Mouse (Mus musculus): ENCODE results near the gene Pm20d2. TPM values are rescaled to one million over a fixed set of nuclear protein-coding genes. Genes with fewer than 3 reads are reported as not detected.

The Pm20d2 gene
- total and polyA plus RNA-seq, 3 experiments: 26.1 to 64.9 (median 57.8) TPM

GRCm38 (mm10) chr4:33188164-33188563, 1.4 kb downstream of the Pm20d2 start:
- Histone ChIP-seq H3K36me3 (ENCODE audit: control insufficient read depth, insufficient read depth, low read length) (no peaks in the 10 kb centered on the region; the same call in 1 of the 2 replicates), H3K27me3 (ENCODE audit: control insufficient read depth, insufficient read depth, low read length) (no peaks in the 10 kb centered on the region), H3K9ac (ENCODE audit: low read depth, low read length) (no peak overlapping the region), H3K27ac (peak overlapping the region; percentile 85), H3K4me1 (ENCODE audit: control insufficient read depth, insufficient read depth, low read length) (peaks cover 1% of the 10 kb centered on the region), H3K4me3 (peak overlapping the region; percentile 51), H3K79me2 (replicated peaks; ENCODE audit: control insufficient read depth, insufficient read depth, low read length) (no peaks in the 10 kb centered on the region)
- DNase-seq: peak; percentile 12 to 29
- TF ChIP-seq CTCF (IDR thresholded peaks at IDR 0.05) (peak; percentile 56), POLR2A (IDR thresholded peaks at IDR 0.05; ENCODE audit: insufficient read depth, low read depth, low read length) (no peak), EP300 (IDR thresholded peaks at IDR 0.05; ENCODE audit: insufficient read depth, low read depth, low read length) (no peak)
- 18% methylated on average over 9 of the region's 9 CpGs for WGBS
- intact Hi-C loops (cut with DNase I): loop anchor here (5.0 kb wide), 3 partner anchors 41 to 104 kb away; partner anchors contain the start of gene Pnrc1

- no peak for TF ChIP-seq EP300 (IDR thresholded peaks at IDR 0.05; ENCODE audit: insufficient read depth, low read depth, low read length)
- no peak for TF ChIP-seq POLR2A (IDR thresholded peaks at IDR 0.05; ENCODE audit: insufficient read depth, low read depth, low read length)
- no peak for TF ChIP-seq CTCF (IDR thresholded peaks at IDR 0.05)
- intact Hi-C loops (cut with DNase I): no loop called here
- Histone ChIP-seq H3K79me2 (replicated peaks; ENCODE audit: control insufficient read depth, insufficient read depth, low read length) (no peaks in the 10 kb centered on the region), H3K4me3 (no peak overlapping the region), H3K36me3 (ENCODE audit: control insufficient read depth, insufficient read depth, low read length) (no peaks in the 10 kb centered on the region; the same call in 1 of the 2 replicates), H3K9ac (ENCODE audit: low read depth, low read length) (no peak overlapping the region), H3K4me1 (ENCODE audit: control insufficient read depth, insufficient read depth, low read length) (peaks cover 1% of the 10 kb centered on the region), H3K27ac (no peak overlapping the region), H3K27me3 (ENCODE audit: control insufficient read depth, insufficient read depth, low read length) (no peaks in the 10 kb centered on the region)
- 82% methylated on average over 5 of the region's 5 CpGs for WGBS
- no peak for DNase-seq
Measured at GRCm38 (mm10) chr4:33183477-33183876, 6.1 kb downstream of the Pm20d2 start.

GRCm38 (mm10) chr4:33152087-33153038, 37.2 kb downstream of the Pm20d2 start:
- H3K4me1 ChIP-seq (ENCODE audit: control insufficient read depth, insufficient read depth, low read length): no peaks in the 10 kb centered on the region
- H3K27ac ChIP-seq: no peak overlapping the region
- TF ChIP-seq POLR2A (IDR thresholded peaks at IDR 0.05; ENCODE audit: insufficient read depth, low read depth, low read length) (no peak), CTCF (IDR thresholded peaks at IDR 0.05) (no peak), EP300 (IDR thresholded peaks at IDR 0.05; ENCODE audit: insufficient read depth, low read depth, low read length) (no peak)
- H3K36me3 ChIP-seq (ENCODE audit: control insufficient read depth, insufficient read depth, low read length): no peaks in the 10 kb centered on the region
- intact Hi-C loops (cut with DNase I): no loop called here
- H3K4me3 ChIP-seq: no peak overlapping the region
- no peaks in the 10 kb centered on the region for H3K27me3 ChIP-seq (ENCODE audit: control insufficient read depth, insufficient read depth, low read length)
- H3K79me2 ChIP-seq (replicated peaks; ENCODE audit: control insufficient read depth, insufficient read depth, low read length): no peaks in the 10 kb centered on the region
- H3K9ac ChIP-seq (ENCODE audit: low read depth, low read length): no peak overlapping the region
- DNase-seq: no peak
- 83% methylated on average over 26 of the region's 26 CpGs for WGBS

GRCm38 (mm10) chr4:33149150-33149549, 40.4 kb downstream of the Pm20d2 start:
- H3K9ac ChIP-seq (ENCODE audit: low read depth, low read length): no peak overlapping the region
- no peak for DNase-seq
- peaks cover 2% of the 10 kb centered on the region; the same call in 1 of the 2 replicates for H3K27me3 ChIP-seq (ENCODE audit: control insufficient read depth, insufficient read depth, low read length)
- intact Hi-C loops (cut with DNase I): loop anchor here (5.0 kb wide), 2 partner anchors 38 to 58 kb away; partner anchors contain the start of genes Pm20d2 and Srsf12
- 70% methylated on average over 7 of the region's 7 CpGs for WGBS
- H3K36me3 ChIP-seq (ENCODE audit: control insufficient read depth, insufficient read depth, low read length): no peaks in the 10 kb centered on the region
- no peaks in the 10 kb centered on the region for H3K79me2 ChIP-seq (replicated peaks; ENCODE audit: control insufficient read depth, insufficient read depth, low read length)
- H3K4me1 ChIP-seq (ENCODE audit: control insufficient read depth, insufficient read depth, low read length): no peaks in the 10 kb centered on the region
- TF ChIP-seq CTCF (IDR thresholded peaks at IDR 0.05): no peak
- no peak for TF ChIP-seq EP300 (IDR thresholded peaks at IDR 0.05; ENCODE audit: insufficient read depth, low read depth, low read length)
- no peak for TF ChIP-seq POLR2A (IDR thresholded peaks at IDR 0.05; ENCODE audit: insufficient read depth, low read depth, low read length)
- H3K4me3 ChIP-seq: no peak overlapping the region
- H3K27ac ChIP-seq: no peak overlapping the region

- H3K4me1 ChIP-seq (ENCODE audit: control insufficient read depth, insufficient read depth, low read length): no peaks in the 10 kb centered on the region
- H3K27me3 ChIP-seq (ENCODE audit: control insufficient read depth, insufficient read depth, low read length): peaks cover 2% of the 10 kb centered on the region; the same call in 1 of the 2 replicates
- no peaks in the 10 kb centered on the region for H3K36me3 ChIP-seq (ENCODE audit: control insufficient read depth, insufficient read depth, low read length)
- intact Hi-C loops (cut with DNase I): loop anchor here (1.0 to 5.0 kb wide), 3 partner anchors 39 to 145 kb away; partner anchors contain the start of genes Pm20d2 and Srsf12
- TF ChIP-seq CTCF (IDR thresholded peaks at IDR 0.05) (peak; percentile 68), POLR2A (IDR thresholded peaks at IDR 0.05; ENCODE audit: insufficient read depth, low read depth, low read length) (no peak)
- H3K9ac ChIP-seq (ENCODE audit: low read depth, low read length): no peak overlapping the region
- no peak overlapping the region for H3K27ac ChIP-seq
- DNase-seq: peak; percentile 21 to 50
- no peaks in the 10 kb centered on the region for H3K79me2 ChIP-seq (replicated peaks; ENCODE audit: control insufficient read depth, insufficient read depth, low read length)
- H3K4me3 ChIP-seq: no peak overlapping the region
- 17% methylated on average over 2 of the region's 2 CpGs for WGBS
Measured at GRCm38 (mm10) chr4:33147825-33148224, 41.7 kb downstream of the Pm20d2 start.

All from heart, adult 2 months (tissue).